Mouse (Mus musculus) liver, embryonic 11.5 days (tissue): ENCODE measurements around the gene Pepd. TPM values are rescaled to one million over a fixed set of nuclear protein-coding genes. Genes with fewer than 3 reads are reported as not detected.

Source experiments
- ATAC-seq: fragments of 200-750 bp; cut with Nextera tagmentation; replicated peaks from 2 replicates; pipeline ENCODE4 v1.8.0; 2017; ENCODE audit warnings: moderate number of reproducible peaks, mild to moderate bottlenecking, moderate TSS enrichment, moderate library complexity; ENCODE audit not compliant: low FRiP score
- DNase-seq: peaks from one replicate; pipeline ENCODE4 v3.0.0-alpha.2; 2017; ENCODE audit warnings: low spot score
- H3K27ac ChIP-seq: fragments of 300-500 bp; sonication (generic); 2 replicates; pipeline ENCODE4 v1.5.1; 2014; ENCODE audit warnings: mild to moderate bottlenecking, low read depth, low read length, control low read depth
- H3K27me3 ChIP-seq: fragments of 300-500 bp; sonication (generic); replicated peaks from 2 replicates; pipeline ENCODE4 v1.6.1; 2014; ENCODE audit warnings: low read length, mixed read lengths; ENCODE audit not compliant: control insufficient read depth, insufficient read depth
- H3K36me3 ChIP-seq: fragments of 300-500 bp; sonication (generic); 2 replicates; pipeline ENCODE4 v1.6.1; 2014; ENCODE audit warnings: mild to moderate bottlenecking, low read length, moderate library complexity, mixed read lengths; ENCODE audit not compliant: control insufficient read depth, insufficient read depth
- H3K4me1 ChIP-seq: fragments of 300-500 bp; sonication (generic); replicated peaks from 2 replicates; pipeline ENCODE4 v1.6.1; 2014; ENCODE audit warnings: low read length, mixed read lengths; ENCODE audit not compliant: control insufficient read depth, insufficient read depth
- H3K4me2 ChIP-seq: fragments of 300-500 bp; sonication (generic); 2 replicates; pipeline ENCODE4 v1.6.1; 2014; ENCODE audit warnings: mild to moderate bottlenecking, control low read depth, moderate library complexity
- H3K4me3 ChIP-seq: fragments of 300-500 bp; sonication (generic); 2 replicates; pipeline ENCODE4 v1.5.1; 2014; ENCODE audit warnings: low read depth, low read length, control low read depth
- H3K9ac ChIP-seq: fragments of 300-500 bp; sonication (generic); 2 replicates; pipeline ENCODE4 v1.6.1; 2014; ENCODE audit warnings: low read depth, low read length, control low read depth
- H3K9me3 ChIP-seq: fragments of 300-500 bp; sonication (generic); 2 replicates; pipeline ENCODE4 v1.6.1; 2016; ENCODE audit warnings: low read length, inconsistent platforms, mixed read lengths; ENCODE audit not compliant: control insufficient read depth
- WGBS: fragments of 180-500 bp; shearing (Covaris S2); extraction: QIAGEN DNeasy Blood & Tissue Kit; methylation state at CpG from one replicate; pipeline ENCODE4 v1.1.7; 2014; 5-methylcytosine and 5-hydroxymethylcytosine counted together
- polyA plus RNA-seq: library from polyadenylated mRNA; unstranded; fragments of >200 nt; fragmentation: Nextera tagmentation; extraction: Ambion mirVana; gene quantifications from 2 replicates; pipeline ENCODE4 v1.2.1, GENCODE M21; 2014

Gene Pepd
- polyA plus RNA-seq, 1 experiment from 2014 or later: 53.4 TPM

DNA sequence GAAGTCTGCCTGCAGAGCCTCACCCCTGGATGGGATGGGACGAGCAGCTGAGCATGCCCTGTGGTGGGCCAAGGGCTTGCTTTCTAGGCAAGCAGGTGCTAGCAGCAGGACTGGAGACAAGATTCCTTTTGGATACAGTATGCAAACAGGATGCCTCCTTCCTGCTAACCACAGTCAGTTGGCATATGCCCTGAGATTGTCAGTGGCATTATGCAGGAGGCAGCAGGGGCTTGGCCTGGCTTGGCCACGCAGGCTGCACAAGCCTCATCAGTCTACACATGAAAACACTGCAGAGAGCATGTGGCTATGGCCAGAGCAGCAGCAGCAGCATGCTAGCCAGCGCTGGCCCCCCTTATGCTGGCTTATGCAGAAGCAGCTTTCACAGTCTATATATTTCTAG, 76.3 kb downstream of the Pepd start:
- DNase-seq (no peak), ATAC-seq (no peak)
- H3K27ac ChIP-seq: no peak overlapping the region
- H3K36me3 ChIP-seq: no peaks in the 10 kb centered on the region
- no peaks in the 10 kb centered on the region for H3K27me3 ChIP-seq
- H3K4me2 ChIP-seq: no peak overlapping the region
- no peaks in the 10 kb centered on the region for H3K9me3 ChIP-seq
- 67% methylated on average over 3 of the region's 3 CpGs for WGBS
- no peak overlapping the region for H3K4me3 ChIP-seq
- H3K9ac ChIP-seq: no peak overlapping the region
- H3K4me1 ChIP-seq: peaks cover 22% of the 10 kb centered on the region

- DNase-seq (no peak), ATAC-seq (no peak)
- H3K4me3 ChIP-seq: no peak overlapping the region
- no peaks in the 10 kb centered on the region for H3K27me3 ChIP-seq
- no peaks in the 10 kb centered on the region for H3K36me3 ChIP-seq
- 0 out of 2 replicates have a peak, but pooled peaks cover 2% of the 10 kb centered on the region for H3K4me1 ChIP-seq
- H3K9me3 ChIP-seq: no peaks in the 10 kb centered on the region
- 83% methylated on average over 6 of the region's 6 CpGs for WGBS
- no peak overlapping the region for H3K27ac ChIP-seq
- no peak overlapping the region for H3K4me2 ChIP-seq
- H3K9ac ChIP-seq: no peak overlapping the region
Measured at GRCm38 (mm10) chr7:34991731-34992246, 79.6 kb downstream of the Pepd start.

- Histone ChIP-seq H3K27ac (no peak overlapping the region), H3K4me2 (no peak overlapping the region), H3K36me3 (no peaks in the 10 kb centered on the region), H3K27me3 (no peaks in the 10 kb centered on the region), H3K9ac (no peak overlapping the region), H3K4me1 (0 out of 2 replicates have a peak, but pooled peaks cover 2% of the 10 kb centered on the region), H3K4me3 (no peak overlapping the region), H3K9me3 (no peaks in the 10 kb centered on the region)
- 89% methylated on average over 3 of the region's 3 CpGs for WGBS
- ATAC-seq: no peak
- DNase-seq: no peak
Measured at GRCm38 (mm10) chr7:34992766-34993165, 80.6 kb downstream of the Pepd start.

GRCm38 (mm10) chr7:34995872-34996662, 83.9 kb downstream of the Pepd start:
- DNase-seq (no peak), ATAC-seq (no peak)
- Histone ChIP-seq H3K4me2 (no peak overlapping the region), H3K9ac (no peak overlapping the region), H3K4me3 (no peak overlapping the region), H3K9me3 (no peaks in the 10 kb centered on the region), H3K4me1 (0 out of 2 replicates have a peak, but pooled peaks cover 2% of the 10 kb centered on the region), H3K36me3 (no peaks in the 10 kb centered on the region), H3K27me3 (no peaks in the 10 kb centered on the region), H3K27ac (no peak overlapping the region)
- WGBS: 80% methylated on average over 7 of the region's 7 CpGs

- WGBS: 37% methylated on average over 6 of the region's 6 CpGs
- no peak overlapping the region for H3K4me3 ChIP-seq
- H3K9me3 ChIP-seq: no peaks in the 10 kb centered on the region
- no peaks in the 10 kb centered on the region for H3K27me3 ChIP-seq
- H3K9ac ChIP-seq: no peak overlapping the region
- ATAC-seq: 0 out of 2 replicates have a peak, but pooled peaks have one; percentile 47
- DNase-seq: peak; percentile 55
- H3K4me1 ChIP-seq: no peaks in the 10 kb centered on the region
- H3K27ac ChIP-seq: no peak overlapping the region
- no peak overlapping the region for H3K4me2 ChIP-seq
- no peaks in the 10 kb centered on the region for H3K36me3 ChIP-seq
Measured at GRCm38 (mm10) chr7:35000839-35001238, 88.7 kb downstream of the Pepd start.

DNA sequence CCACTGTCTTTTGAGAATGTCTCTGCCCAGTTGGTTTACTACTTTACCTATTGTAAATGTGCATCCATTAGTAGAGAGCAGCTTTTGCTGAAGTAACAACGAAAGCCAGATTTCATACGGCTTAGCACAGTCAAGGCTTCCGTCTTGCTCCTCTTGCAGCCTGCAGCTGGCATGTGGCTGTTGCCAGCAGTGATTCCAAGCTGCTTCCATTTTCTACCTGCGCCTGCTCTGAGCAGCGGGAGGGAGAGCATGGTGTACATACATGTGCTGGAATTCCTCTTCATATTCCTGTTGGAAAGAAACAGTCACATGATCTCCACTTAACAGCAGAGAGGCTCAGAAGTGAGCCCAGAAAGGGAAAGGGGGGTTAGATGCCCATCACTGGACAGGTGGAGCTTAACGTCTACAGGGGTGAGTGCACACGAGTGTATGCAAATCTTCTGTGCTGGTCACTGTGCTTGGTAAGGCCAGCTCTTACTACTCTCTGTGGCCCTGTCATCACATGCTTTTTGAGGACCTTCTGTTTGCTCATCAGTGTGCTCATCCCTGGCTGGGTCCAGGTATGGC, 91.1 kb downstream of the Pepd start:
- H3K36me3 ChIP-seq: no peaks in the 10 kb centered on the region; the same call in 1 of the 2 replicates
- no peak overlapping the region for H3K9ac ChIP-seq
- no peak overlapping the region for H3K27ac ChIP-seq
- H3K9me3 ChIP-seq: no peaks in the 10 kb centered on the region
- H3K4me2 ChIP-seq: no peak overlapping the region
- no peaks in the 10 kb centered on the region for H3K4me1 ChIP-seq
- no peak overlapping the region for H3K4me3 ChIP-seq
- 86% methylated on average over 7 of the region's 7 CpGs for WGBS
- no peak for DNase-seq
- no peak for ATAC-seq
- H3K27me3 ChIP-seq: no peaks in the 10 kb centered on the region

GRCm38 (mm10) chr7:35006661-35007060, 94.5 kb downstream of the Pepd start:
- Histone ChIP-seq H3K9ac (no peak overlapping the region), H3K36me3 (no peaks in the 10 kb centered on the region; the same call in 1 of the 2 replicates), H3K27ac (no peak overlapping the region)

DNA sequence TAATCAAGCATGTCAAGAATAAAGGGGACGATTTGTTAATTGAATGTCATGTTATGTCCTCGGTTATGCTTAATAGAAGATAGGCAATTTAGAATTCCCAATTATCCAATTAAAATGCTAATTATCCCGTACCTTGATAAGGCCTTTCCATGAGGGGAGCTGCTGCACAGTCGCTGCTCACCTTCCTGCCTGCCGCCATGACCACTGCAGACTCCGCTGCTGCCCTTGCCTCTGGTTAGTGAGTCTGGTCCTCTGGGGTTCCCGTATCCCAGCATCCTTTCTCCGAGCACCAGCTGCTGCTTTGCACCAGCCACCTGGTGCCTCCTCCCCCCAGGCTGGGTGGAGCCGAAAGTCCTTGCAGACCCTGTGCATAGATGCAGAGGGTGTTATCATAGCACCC, 101.0 kb downstream of the Pepd start:
- Histone ChIP-seq H3K9me3 (no peaks in the 10 kb centered on the region), H3K27me3 (no peaks in the 10 kb centered on the region), H3K4me1 (no peaks in the 10 kb centered on the region), H3K4me3 (no peak overlapping the region), H3K36me3 (no peaks in the 10 kb centered on the region), H3K4me2 (no peak overlapping the region), H3K27ac (no peak overlapping the region), H3K9ac (no peak overlapping the region)
- DNase-seq (no peak), ATAC-seq (no peak)
- whole genome bisulfite sequencing: 81% methylated on average over 9 of the region's 9 CpGs

More at GRCm38 (mm10) chr7:35006661-35007060, 94.5 kb downstream of the Pepd start:
- no peaks in the 10 kb centered on the region for H3K9me3 ChIP-seq
- DNase-seq (no peak), ATAC-seq (no peak)
- 91% methylated on average over 7 of the region's 7 CpGs for WGBS
- no peak overlapping the region for H3K4me3 ChIP-seq
- H3K27me3 ChIP-seq: no peaks in the 10 kb centered on the region
- no peaks in the 10 kb centered on the region for H3K4me1 ChIP-seq
- H3K4me2 ChIP-seq: no peak overlapping the region
